Mouse (Mus musculus): ENCODE data around the gene Slc9a4. TPM values are rescaled to one million over a fixed set of nuclear protein-coding genes. Genes with fewer than 3 reads are reported as not detected.
"Not testable (repeated sequence)": the region's sequence is repeated elsewhere in the genome, so short reads cannot be mapped to it uniquely, and the experiment has no call there.

Slc9a4 gene
- polyA plus RNA-seq, 1 experiment from 2014 or later, result not detected

GRCm38 (mm10) chr1:40659496-40659895 lies 79.6 kb downstream of the Slc9a4 start:
- 62% methylated on average over 9 of the region's 9 CpGs for WGBS (ENCODE audit: insufficient replicate concordance)
- no peaks in the 10 kb centered on the region for H3K27me3 ChIP-seq (ENCODE audit: control insufficient read depth, insufficient read depth, low read depth, low read length)
- ATAC-seq (ENCODE audit: low read depth), result no peak
- no peaks in the 10 kb centered on the region for H3K4me1 ChIP-seq (ENCODE audit: control insufficient read depth, low read depth, low read length)
- no peaks in the 10 kb centered on the region for H3K9me3 ChIP-seq (replicated peaks; ENCODE audit: control insufficient read depth, low read length)
- no peak overlapping the region for H3K27ac ChIP-seq (ENCODE audit: low read length)
- H3K4me3 ChIP-seq (ENCODE audit: low read depth, low read length), result no peak overlapping the region
- no peaks in the 10 kb centered on the region for H3K36me3 ChIP-seq (ENCODE audit: control insufficient read depth, insufficient read depth)
- H3K9ac ChIP-seq (ENCODE audit: low read depth, low read length), result no peak overlapping the region
- no peak overlapping the region for H3K4me2 ChIP-seq (ENCODE audit: low read depth, low read length)

GRCm38 (mm10) chr1:40660838-40661237 lies 81.0 kb downstream of the Slc9a4 start:
- Histone ChIP-seq H3K27ac (ENCODE audit: low read length) (no peak overlapping the region), H3K4me3 (ENCODE audit: low read depth, low read length) (no peak overlapping the region)
- 57% methylated on average over 6 of the region's 6 CpGs for WGBS (ENCODE audit: insufficient replicate concordance)

GRCm38 (mm10) chr1:40665401-40666370 lies 85.8 kb downstream of the Slc9a4 start:
- no peak overlapping the region for H3K4me2 ChIP-seq (ENCODE audit: low read depth, low read length)
- no peaks in the 10 kb centered on the region for H3K27me3 ChIP-seq (ENCODE audit: control insufficient read depth, insufficient read depth, low read depth, low read length)
- H3K36me3 ChIP-seq (ENCODE audit: control insufficient read depth, insufficient read depth), result no peaks in the 10 kb centered on the region
- H3K27ac ChIP-seq (ENCODE audit: low read length), result no peak overlapping the region
- no peaks in the 10 kb centered on the region for H3K9me3 ChIP-seq (replicated peaks; ENCODE audit: control insufficient read depth, low read length)
- no peak overlapping the region for H3K4me3 ChIP-seq (ENCODE audit: low read depth, low read length)
- WGBS (ENCODE audit: insufficient replicate concordance), result 31% methylated on average over 12 of the region's 12 CpGs
- H3K4me1 ChIP-seq (ENCODE audit: control insufficient read depth, low read depth, low read length), result no peaks in the 10 kb centered on the region
- no peak for ATAC-seq (ENCODE audit: low read depth)
- no peak overlapping the region for H3K9ac ChIP-seq (ENCODE audit: low read depth, low read length)

More at GRCm38 (mm10) chr1:40660838-40661237, 81.0 kb downstream of the Slc9a4 start:
- Histone ChIP-seq H3K27me3 (ENCODE audit: control insufficient read depth, insufficient read depth, low read depth, low read length) (no peaks in the 10 kb centered on the region), H3K36me3 (ENCODE audit: control insufficient read depth, insufficient read depth) (no peaks in the 10 kb centered on the region), H3K4me2 (ENCODE audit: low read depth, low read length) (no peak overlapping the region), H3K4me1 (ENCODE audit: control insufficient read depth, low read depth, low read length) (no peaks in the 10 kb centered on the region), H3K9me3 (replicated peaks; ENCODE audit: control insufficient read depth, low read length) (no peaks in the 10 kb centered on the region), H3K9ac (ENCODE audit: low read depth, low read length) (no peak overlapping the region)
- ATAC-seq (ENCODE audit: low read depth), result no peak

GRCm38 (mm10) chr1:40667442-40667841 lies 87.6 kb downstream of the Slc9a4 start:
- not testable (repeated sequence) for H3K9me3 ChIP-seq (replicated peaks; ENCODE audit: control insufficient read depth, low read length); H3K27me3 ChIP-seq (ENCODE audit: control insufficient read depth, insufficient read depth, low read depth, low read length); ATAC-seq (ENCODE audit: low read depth); H3K4me1 ChIP-seq (ENCODE audit: control insufficient read depth, low read depth, low read length); H3K36me3 ChIP-seq (ENCODE audit: control insufficient read depth, insufficient read depth); H3K9ac ChIP-seq (ENCODE audit: low read depth, low read length); H3K27ac ChIP-seq (ENCODE audit: low read length); H3K4me3 ChIP-seq (ENCODE audit: low read depth, low read length); H3K4me2 ChIP-seq (ENCODE audit: low read depth, low read length)
- WGBS (ENCODE audit: insufficient replicate concordance), result 15% methylated on average over 3 of the region's 3 CpGs

- H3K4me1 ChIP-seq (ENCODE audit: control insufficient read depth, low read depth, low read length), result no peaks in the 10 kb centered on the region
- H3K27me3 ChIP-seq (ENCODE audit: control insufficient read depth, insufficient read depth, low read depth, low read length), result no peaks in the 10 kb centered on the region
- WGBS (ENCODE audit: insufficient replicate concordance), result 61% methylated on average over 3 of the region's 3 CpGs
- no peaks in the 10 kb centered on the region for H3K9me3 ChIP-seq (replicated peaks; ENCODE audit: control insufficient read depth, low read length)
- no peak overlapping the region for H3K9ac ChIP-seq (ENCODE audit: low read depth, low read length)
- H3K36me3 ChIP-seq (ENCODE audit: control insufficient read depth, insufficient read depth), result no peaks in the 10 kb centered on the region
- H3K4me3 ChIP-seq (ENCODE audit: low read depth, low read length), result no peak overlapping the region
- H3K27ac ChIP-seq (ENCODE audit: low read length), result no peak overlapping the region
- ATAC-seq (ENCODE audit: low read depth), result no peak
- H3K4me2 ChIP-seq (ENCODE audit: low read depth, low read length), result no peak overlapping the region
Observed at GRCm38 (mm10) chr1:40670025-40670424, 90.1 kb downstream of the Slc9a4 start.

- no peaks in the 10 kb centered on the region for H3K9me3 ChIP-seq (replicated peaks; ENCODE audit: control insufficient read depth, low read length)
- ATAC-seq (ENCODE audit: low read depth), result no peak
- 81% methylated on average over 4 of the region's 4 CpGs for WGBS (ENCODE audit: insufficient replicate concordance)
- no peak overlapping the region for H3K4me3 ChIP-seq (ENCODE audit: low read depth, low read length)
- H3K27ac ChIP-seq (ENCODE audit: low read length), result no peak overlapping the region
- H3K27me3 ChIP-seq (ENCODE audit: control insufficient read depth, insufficient read depth, low read depth, low read length), result no peaks in the 10 kb centered on the region
- no peaks in the 10 kb centered on the region for H3K4me1 ChIP-seq (ENCODE audit: control insufficient read depth, low read depth, low read length)
- H3K4me2 ChIP-seq (ENCODE audit: low read depth, low read length), result no peak overlapping the region
- H3K36me3 ChIP-seq (ENCODE audit: control insufficient read depth, insufficient read depth), result no peaks in the 10 kb centered on the region
- H3K9ac ChIP-seq (ENCODE audit: low read depth, low read length), result no peak overlapping the region
Observed at GRCm38 (mm10) chr1:40671490-40671889, 91.6 kb downstream of the Slc9a4 start.

- 34% methylated on average over 5 of the region's 5 CpGs for WGBS (ENCODE audit: insufficient replicate concordance)
- no peak for ATAC-seq (ENCODE audit: low read depth)
- H3K4me3 ChIP-seq (ENCODE audit: low read depth, low read length), result no peak overlapping the region
Observed at GRCm38 (mm10) chr1:40677306-40677705, 97.4 kb downstream of the Slc9a4 start.

More at GRCm38 (mm10) chr1:40677306-40677705, 97.4 kb downstream of the Slc9a4 start:
- no peak overlapping the region for H3K9ac ChIP-seq (ENCODE audit: low read depth, low read length)
- no peaks in the 10 kb centered on the region for H3K9me3 ChIP-seq (replicated peaks; ENCODE audit: control insufficient read depth, low read length)
- H3K36me3 ChIP-seq (ENCODE audit: control insufficient read depth, insufficient read depth), result no peaks in the 10 kb centered on the region
- H3K4me1 ChIP-seq (ENCODE audit: control insufficient read depth, low read depth, low read length), result no peaks in the 10 kb centered on the region
- peaks cover 33% of the 10 kb centered on the region for H3K27me3 ChIP-seq (ENCODE audit: control insufficient read depth, insufficient read depth, low read depth, low read length)
- H3K4me2 ChIP-seq (ENCODE audit: low read depth, low read length), result no peak overlapping the region
- H3K27ac ChIP-seq (ENCODE audit: low read length), result no peak overlapping the region

Other genes with a start within 250 kb of the Slc9a4 start
- gene Il1rl1, start 150.5 kb upstream of the Slc9a4 start, polyA plus RNA-seq (2015; fragmentation: Nextera tagmentation; extraction: Ambion mirVana), result 5.3 and 5.7 TPM in 2 replicates
- 0.13 and 0.14 TPM in 2 replicates for gene Il18r1, start 114.5 kb upstream of the Slc9a4 start, polyA plus RNA-seq (2015; fragmentation: Nextera tagmentation; extraction: Ambion mirVana)
- gene Il18rap, start 64.7 kb upstream of the Slc9a4 start, polyA plus RNA-seq (2015; fragmentation: Nextera tagmentation; extraction: Ambion mirVana), result 1.4 and 1.8 TPM in 2 replicates
- 0.01 and 0.11 TPM in 2 replicates for gene Slc9a2, start 100.5 kb downstream of the Slc9a4 start, polyA plus RNA-seq (2015; fragmentation: Nextera tagmentation; extraction: Ambion mirVana)
- 0.79 and 0.81 TPM in 2 replicates for gene Mfsd9, start 210.6 kb downstream of the Slc9a4 start, polyA plus RNA-seq (2015; fragmentation: Nextera tagmentation; extraction: Ambion mirVana)
- gene Tmem182, start 225.5 kb downstream of the Slc9a4 start, polyA plus RNA-seq (2015; fragmentation: Nextera tagmentation; extraction: Ambion mirVana), result 0.40 and 0.57 TPM in 2 replicates

Data from liver, embryonic 16.5 days (tissue).